Mouse (Mus musculus) forebrain, embryonic 13.5 days (tissue): ENCODE measurements around the gene Arrb1. TPM values are rescaled to one million over a fixed set of nuclear protein-coding genes. Genes with fewer than 3 reads are reported as not detected.

Experiments
- ATAC-seq: fragments of 200-750 bp; cut with Nextera tagmentation; 2 replicates; pipeline ENCODE4 v1.8.0; 2017
- H3K27ac ChIP-seq: fragments of 300-500 bp; sonication (generic); 2 replicates; pipeline ENCODE4 v1.5.1; 2015; ENCODE audit warnings: inconsistent platforms, mild to moderate bottlenecking, moderate library complexity
- H3K27me3 ChIP-seq: fragments of 300-500 bp; sonication (generic); 2 replicates; pipeline ENCODE4 v1.6.1; 2015; ENCODE audit warnings: mild to moderate bottlenecking, inconsistent platforms
- H3K36me3 ChIP-seq: fragments of 300-500 bp; sonication (generic); 2 replicates; pipeline ENCODE4 v1.6.1; 2015; ENCODE audit warnings: mild to moderate bottlenecking, inconsistent platforms; ENCODE audit not compliant: poor library complexity, severe bottlenecking
- H3K4me1 ChIP-seq: fragments of 300-500 bp; sonication (generic); 2 replicates; pipeline ENCODE4 v1.6.1; 2015; ENCODE audit warnings: inconsistent platforms
- H3K4me2 ChIP-seq: fragments of 300-500 bp; sonication (generic); 2 replicates; pipeline ENCODE4 v1.6.1; 2015; ENCODE audit warnings: inconsistent platforms, mild to moderate bottlenecking, moderate library complexity
- H3K4me3 ChIP-seq: fragments of 300-500 bp; sonication (generic); 2 replicates; pipeline ENCODE4 v1.5.1; 2015; ENCODE audit warnings: mild to moderate bottlenecking, inconsistent platforms
- H3K9ac ChIP-seq: fragments of 300-500 bp; sonication (generic); 2 replicates; pipeline ENCODE4 v1.6.1; 2015; ENCODE audit warnings: mild to moderate bottlenecking, inconsistent platforms
- H3K9me3 ChIP-seq: fragments of 300-500 bp; sonication (generic); replicated peaks from 2 replicates; pipeline ENCODE4 v1.6.1; 2016; ENCODE audit warnings: inconsistent platforms
- WGBS: fragments of 180-500 bp; shearing (Covaris S2); methylation state at CpG from one replicate; pipeline ENCODE4 v1.1.7; 2015; 5-methylcytosine and 5-hydroxymethylcytosine counted together
- microRNA counts: library from miRNA; unstranded; fragments of <30 nt; microRNA quantifications from one replicate; lab custom pipeline; 2016
- microRNA-seq: library from miRNA; unstranded; fragments of <30 nt; microRNA quantifications from one replicate; pipeline ENCODE4, GENCODE M21; 2016
- polyA plus RNA-seq: library from polyadenylated mRNA; unstranded; fragments of >200 nt; fragmentation: Nextera tagmentation; extraction: Ambion mirVana; gene quantifications from 2 replicates; pipeline ENCODE4 v1.2.1, GENCODE M21; 2015

The Arrb1 gene
- polyA plus RNA-seq, 1 experiment from 2014 or later: 7.4 TPM

DNA sequence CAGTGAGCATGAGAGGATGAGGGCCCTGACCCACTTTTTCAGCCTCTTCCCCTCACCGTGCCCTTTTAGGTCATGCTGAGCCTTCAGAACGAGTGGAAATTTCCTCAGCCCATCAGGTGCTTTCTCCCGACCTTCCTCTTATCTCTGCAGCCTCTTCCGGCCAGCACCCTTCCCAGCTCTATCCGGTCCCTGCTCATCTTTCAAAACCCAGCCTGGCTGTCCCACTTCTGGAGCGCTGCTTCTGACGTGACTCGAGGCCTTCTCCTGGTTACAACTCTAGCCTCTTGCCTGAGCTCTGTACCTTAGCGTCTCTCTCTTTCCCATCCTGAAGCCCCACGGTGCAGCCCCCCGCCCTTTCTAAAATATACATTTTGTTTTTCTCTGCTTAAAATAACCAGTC lies 119.0 kb downstream of the Arrb1 start:
- no peak overlapping the region for H3K9ac ChIP-seq
- H3K36me3 ChIP-seq: no peaks in the 10 kb centered on the region
- WGBS: 85% methylated on average over 11 of the region's 11 CpGs
- no peak overlapping the region for H3K4me3 ChIP-seq
- H3K27ac ChIP-seq: no peak overlapping the region
- H3K4me1 ChIP-seq: peaks cover 4% of the 10 kb centered on the region; the same call in 1 of the 2 replicates
- ATAC-seq: no peak
- no peaks in the 10 kb centered on the region for H3K9me3 ChIP-seq
- peaks cover 3% of the 10 kb centered on the region; the same call in 1 of the 2 replicates for H3K27me3 ChIP-seq
- H3K4me2 ChIP-seq: no peak overlapping the region

MicroRNA genes within 50 kb of the gene (microRNA counts, 519-probe panel; counts per million panel counts)
- 3,351 counts per million, percentile 70 among the panel's probes with 10 or more counts for microRNA mmu-miR-326 (lab: Ali Mortazavi, UCI)

Small RNA genes within 50 kb of the gene (microRNA-seq; reads per million reads assigned to microRNA genes)
- gene Mir326: 42.1 reads per million, percentile 40 among the genes with 10 or more reads in this experiment

Other genes with a start within 250 kb of the Arrb1 start
- 261 and 291 TPM in 2 replicates for gene Serpinh1, start 182.2 kb upstream of the Arrb1 start, polyA plus RNA-seq
- gene Gdpd5, start 154.1 kb upstream of the Arrb1 start, polyA plus RNA-seq: 28.1 and 32.8 TPM in 2 replicates
- gene Klhl35, start 69.5 kb upstream of the Arrb1 start, polyA plus RNA-seq: 2.3 and 2.5 TPM in 2 replicates
- 638 and 696 TPM in 2 replicates for gene Rps3, start 51.7 kb upstream of the Arrb1 start, polyA plus RNA-seq
- 0.22 and 0.29 TPM in 2 replicates for gene Tpbgl, start 91.6 kb downstream of the Arrb1 start, polyA plus RNA-seq
- 3.1 and 3.2 TPM in 2 replicates for gene Slco2b1, start 175.9 kb downstream of the Arrb1 start, polyA plus RNA-seq
- gene Olfr520, start 194.8 kb downstream of the Arrb1 start, polyA plus RNA-seq: not detected in 2 replicates
- not detected in 2 replicates for gene Olfr521, start 228.0 kb downstream of the Arrb1 start, polyA plus RNA-seq